Comparison of ENCODE assay signal across 8 mouse cellular contexts in genomic region chr2:68784710-68785427, GRCm38 (mm10).
DNase-seq lines count a peak whose midpoint lies in the region; ATAC-seq and TF ChIP-seq lines count a peak whose summit lies in the region.

No protein-coding gene starts in this region.

- DNase-seq in CD8-positive naive resting alpha-beta T cell, adult 2 months (ENCODE audit: low read depth in 2 of 2, low spot score in 2 of 2) = peak; percentile 43 to 58
- peak; percentile 35 for DNase-seq in c-Kit-positive CD71-positive TER-119-positive erythroid progenitor cells, embryonic 14.5 days (ENCODE audit: low spot score)
- DNase-seq in forebrain, embryonic 14.5 days (ENCODE audit: low spot score) = peak; percentile 88
- DNase-seq in heart, postnatal 36 days = peak; percentile 77 to 82
- peak; percentile 76 to 93 for DNase-seq in layer of hippocampus, adult 18-20 months (ENCODE audit: low spot score in 2 of 2)
- DNase-seq in liver, postnatal 0 days = peak; percentile 82
- peak; percentile 43 for DNase-seq in testis, postnatal 14 days (ENCODE audit: low spot score)

- TF ChIP-seq CTCF in liver, postnatal 0 days (IDR thresholded peaks at IDR 0.05; ENCODE audit: low read depth) = peak; percentile 84

- H3K4me1 ChIP-seq in forebrain, embryonic 14.5 days (ENCODE audit: control insufficient read depth, insufficient read depth, low read length) = no peaks in the 10 kb centered on the region
- peaks cover 8% of the 10 kb centered on the region for H3K4me1 ChIP-seq in liver, postnatal 0 days (ENCODE audit: insufficient read depth)

- no peak overlapping the region for H3K27ac ChIP-seq in forebrain, embryonic 14.5 days (ENCODE audit: low read depth, low read length)
- no peak overlapping the region for H3K27ac ChIP-seq in liver, postnatal 0 days (ENCODE audit: low read depth)

- intact Hi-C loops in heart, postnatal 36 days (cut with DNase I) = loop anchor here (1.0 to 5.0 kb wide), 5 partner anchors 76 to 643 kb away; partner anchors contain the start of gene Cers6

- no peak overlapping the region for H3K4me3 ChIP-seq in forebrain, embryonic 14.5 days (ENCODE audit: low read depth, low read length)
- H3K4me3 ChIP-seq in liver, postnatal 0 days (ENCODE audit: low read depth, low read length) = no peak overlapping the region

- H3K9ac ChIP-seq in forebrain, embryonic 14.5 days (ENCODE audit: low read length) = no peak overlapping the region
- H3K9ac ChIP-seq in liver, postnatal 0 days (replicated peaks) = no peak overlapping the region

- 34% methylated on average over 5 of the region's 5 CpGs for WGBS in forebrain, embryonic 14.5 days
- WGBS in liver, postnatal 0 days (ENCODE audit: insufficient replicate concordance) = 33% methylated on average over 5 of the region's 5 CpGs

- ATAC-seq in forebrain, embryonic 14.5 days = peak; percentile 96
- ATAC-seq in liver, postnatal 0 days = peak; percentile 84
- peak; percentile 94 for ATAC-seq in neutrophil, adult 5-6 weeks (ENCODE audit: extremely low read depth, insufficient number of reproducible peaks, low FRiP score, poor library complexity, severe bottlenecking)

- no peak for TF ChIP-seq EP300 in liver, postnatal 0 days (IDR thresholded peaks at IDR 0.05; ENCODE audit: low read depth)

- no peaks in the 10 kb centered on the region for H3K36me3 ChIP-seq in forebrain, embryonic 14.5 days (ENCODE audit: control insufficient read depth, insufficient read depth, low read length)
- no peaks in the 10 kb centered on the region for H3K36me3 ChIP-seq in liver, postnatal 0 days (replicated peaks; ENCODE audit: insufficient read depth, low read length)

- H3K4me2 ChIP-seq in forebrain, embryonic 14.5 days (ENCODE audit: low read length) = no peak overlapping the region
- H3K4me2 ChIP-seq in liver, postnatal 0 days (ENCODE audit: low read depth, low read length) = no peak overlapping the region

- H3K27me3 ChIP-seq in forebrain, embryonic 14.5 days (replicated peaks; ENCODE audit: control insufficient read depth, insufficient read depth, low read length) = no peaks in the 10 kb centered on the region
- no peaks in the 10 kb centered on the region for H3K27me3 ChIP-seq in liver, postnatal 0 days (ENCODE audit: insufficient read depth, low read length)

- no peaks in the 10 kb centered on the region for H3K9me3 ChIP-seq in forebrain, embryonic 14.5 days (replicated peaks; ENCODE audit: control insufficient read depth, low read length)
- no peaks in the 10 kb centered on the region for H3K9me3 ChIP-seq in liver, postnatal 0 days (ENCODE audit: low read length)

Comparison
In these comparisons a context has a peak if more than half of its experiments do, and no peak if none do; other contexts are left out.
1. DNase-seq: peak in every context shown above with its lines; median percentile 88 in forebrain, embryonic 14.5 days; 84 in layer of hippocampus, adult 18-20 months; 82 in liver, postnatal 0 days; 80 in heart, postnatal 36 days; 50 in CD8-positive naive resting alpha-beta T cell, adult 2 months; 43 in testis, postnatal 14 days; 35 in c-Kit-positive CD71-positive TER-119-positive erythroid progenitor cells, embryonic 14.5 days.